Mouse (Mus musculus) kidney, postnatal 14 days (tissue): ENCODE results near the gene B3gnt3.
"Not testable (repeated sequence)": the region's sequence is repeated elsewhere in the genome, so short reads cannot be mapped to it uniquely, and the experiment has no call there.

Source experiments
- DNase-seq: peaks from one replicate; pipeline ENCODE4 v3.0.0; 2022; ENCODE audit warnings: mixed read lengths

The B3gnt3 gene

DNA sequence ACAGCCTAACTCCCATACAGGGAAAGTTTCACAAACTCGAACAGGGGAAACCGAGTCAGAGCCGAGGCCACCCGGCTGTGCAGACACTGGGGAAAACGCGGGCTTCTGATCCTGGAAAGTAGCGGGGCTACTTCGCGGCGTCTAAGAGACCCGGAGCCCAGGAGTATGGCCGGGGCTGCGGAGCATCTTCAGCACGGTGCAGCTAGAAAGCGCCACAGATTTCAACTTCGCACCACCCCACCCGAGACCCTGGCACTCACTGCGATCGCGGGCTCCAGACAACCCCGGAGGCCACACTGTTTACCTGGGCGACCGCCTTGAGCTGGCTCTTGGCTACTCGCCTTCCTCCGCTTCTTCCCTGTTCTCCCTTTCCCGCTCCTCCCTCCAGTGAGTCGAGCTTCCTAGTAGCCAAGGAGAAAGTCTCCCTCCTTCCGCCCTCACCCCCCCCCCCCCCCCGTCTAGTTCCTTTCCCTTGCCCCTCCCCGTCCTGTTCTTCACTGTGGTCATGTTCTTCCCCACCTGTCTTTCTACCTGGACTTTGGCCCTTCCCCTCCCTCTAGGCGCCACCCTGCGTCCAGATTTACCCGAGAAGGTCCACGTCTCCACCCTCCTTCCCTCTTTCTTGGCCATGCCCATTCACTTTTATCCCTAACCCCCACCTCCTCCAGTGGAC lies at the start of gene B3gnt3:
B3gnt3 (minus strand) TSS at position 376 of the 673 bp plus-strand sequence.
- DNase-seq, result no peak

DNA sequence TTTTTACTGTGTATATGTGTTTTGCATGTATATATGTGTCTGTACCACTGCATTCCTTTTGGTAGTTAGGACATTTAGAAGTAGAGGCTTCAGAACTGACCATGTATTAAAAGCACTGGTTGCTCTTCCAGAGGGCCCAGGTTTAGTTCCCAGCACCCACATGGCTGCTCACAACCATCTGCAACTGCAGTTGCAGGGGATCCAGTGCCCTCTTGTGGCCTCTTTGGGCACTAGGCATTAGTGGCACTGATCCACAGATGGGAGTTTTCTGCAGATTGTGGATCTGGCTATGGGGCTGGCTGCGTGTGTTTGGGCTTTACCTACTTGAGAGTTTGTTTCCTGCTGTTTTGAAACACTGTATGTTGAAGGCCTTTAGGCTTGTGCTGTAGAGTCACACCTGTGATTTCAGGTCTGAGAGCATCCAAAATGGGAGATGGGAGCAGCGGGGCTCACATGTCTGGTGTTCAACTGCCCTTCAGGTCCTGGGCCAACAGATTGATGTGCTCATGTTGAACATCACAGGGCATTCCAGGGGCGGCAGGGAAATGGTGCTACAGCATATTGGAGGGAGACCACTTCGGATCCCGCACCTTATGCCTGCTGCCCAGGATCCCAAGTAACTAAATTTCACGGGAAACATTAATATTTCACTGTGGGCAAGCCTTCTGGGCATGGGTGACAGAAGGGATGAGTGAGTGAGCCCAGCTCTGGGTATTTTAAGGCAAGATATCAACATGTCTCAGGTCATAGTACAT lies 47.9 kb upstream of the B3gnt3 start:
- not testable (repeated sequence) for DNase-seq

DNA sequence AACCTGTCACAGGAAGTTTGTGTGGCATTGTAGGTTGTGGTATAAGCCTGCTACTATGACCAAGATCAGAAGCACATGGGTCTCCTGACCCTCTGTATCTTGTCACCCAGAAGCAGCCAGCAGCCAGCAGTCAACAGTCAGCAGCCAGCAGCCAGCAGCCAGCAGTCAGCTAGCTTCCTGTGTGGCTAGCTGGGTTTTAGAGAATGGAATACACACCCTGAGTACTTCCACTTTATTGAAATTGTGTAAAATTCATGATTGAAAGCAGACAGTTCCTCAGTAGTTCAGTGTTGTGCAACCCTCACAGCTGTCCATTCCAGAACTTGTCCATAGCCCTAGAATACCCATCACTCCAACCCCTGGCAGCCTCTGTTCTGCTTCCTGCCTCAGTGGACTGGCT lies 45.5 kb upstream of the B3gnt3 start:
- not testable (repeated sequence) for DNase-seq

DNA sequence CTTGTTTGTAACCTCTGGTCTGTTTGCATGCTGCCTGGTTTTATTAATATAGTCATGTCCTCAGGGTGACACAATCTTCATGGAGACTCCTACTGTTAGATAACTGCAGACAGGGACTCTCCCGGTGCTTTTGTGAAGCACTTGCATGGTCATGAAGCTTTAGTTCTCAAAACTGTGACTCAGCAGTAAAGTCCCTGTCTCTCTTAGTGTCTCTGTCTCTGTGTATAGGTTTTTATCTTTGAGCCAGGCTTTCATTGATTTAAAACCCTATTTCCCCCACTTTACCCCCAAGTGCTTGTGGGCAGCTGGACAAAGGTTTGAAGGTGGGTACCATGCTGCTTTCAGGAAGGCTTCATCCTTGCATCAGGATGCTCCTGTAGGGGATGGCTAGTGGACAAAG lies 43.7 kb upstream of the B3gnt3 start:
- DNase-seq, result no peak

DNA sequence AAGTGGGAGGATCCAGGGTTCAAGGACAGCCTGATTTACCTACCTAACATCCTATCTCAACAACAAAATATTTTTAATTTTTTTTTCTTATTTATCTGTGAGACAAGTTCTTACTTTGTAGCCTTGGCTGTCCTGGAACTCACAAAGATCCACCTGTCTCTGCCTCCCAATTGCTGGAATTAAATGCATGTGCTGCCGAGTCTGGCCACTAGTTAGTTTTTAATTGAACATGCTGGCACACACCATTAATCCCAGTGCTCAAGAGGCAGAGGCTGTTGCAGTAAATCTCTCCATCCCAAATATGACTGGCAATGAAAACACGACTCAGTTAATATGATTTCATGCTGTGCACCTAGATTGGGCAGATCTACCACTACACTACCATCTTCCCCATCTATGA lies 41.2 kb upstream of the B3gnt3 start:
- DNase-seq, result no peak

DNA sequence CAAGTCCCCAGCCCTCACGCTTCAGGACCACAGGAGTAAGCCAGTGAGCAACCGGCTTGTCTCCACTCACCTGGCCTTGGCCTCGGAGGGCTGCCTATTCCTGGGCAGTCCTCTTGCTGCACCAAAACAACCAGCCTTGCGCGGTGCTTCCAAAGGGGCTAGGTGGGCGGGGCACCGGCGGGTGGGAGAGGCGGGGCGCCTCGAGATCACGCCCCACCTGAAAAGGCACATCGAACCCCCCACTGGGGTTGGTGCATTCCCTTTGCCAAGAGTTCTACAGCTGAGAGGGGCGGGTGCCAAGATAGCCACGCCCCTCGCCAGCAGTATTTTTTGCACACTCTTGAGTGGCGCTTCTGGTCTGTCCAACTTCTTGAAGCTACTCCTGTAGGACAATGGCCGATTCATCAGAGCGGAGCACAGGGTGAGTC lies 40.1 kb upstream of the B3gnt3 start:
- DNase-seq, result peak; percentile 37

DNA sequence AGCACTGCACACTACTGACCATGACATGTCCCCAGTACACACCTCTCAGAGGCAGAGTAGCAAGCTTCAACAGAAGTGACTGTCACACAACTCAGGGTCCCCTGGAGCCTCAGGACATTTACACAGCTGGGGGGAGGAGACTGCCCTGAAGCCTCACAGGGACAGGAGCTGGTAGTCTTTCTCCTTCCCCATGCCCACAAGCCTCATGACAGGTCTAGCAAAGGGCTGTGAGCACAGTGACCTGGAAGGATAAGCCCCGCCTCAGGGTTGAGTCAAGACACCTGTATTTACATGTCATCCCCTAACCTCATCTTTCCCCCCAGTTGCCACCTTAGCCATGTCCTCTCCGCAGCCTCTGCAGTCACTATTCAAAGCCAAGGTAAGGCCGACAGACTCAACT lies 39.6 kb upstream of the B3gnt3 start:
- DNase-seq, result no peak

DNA sequence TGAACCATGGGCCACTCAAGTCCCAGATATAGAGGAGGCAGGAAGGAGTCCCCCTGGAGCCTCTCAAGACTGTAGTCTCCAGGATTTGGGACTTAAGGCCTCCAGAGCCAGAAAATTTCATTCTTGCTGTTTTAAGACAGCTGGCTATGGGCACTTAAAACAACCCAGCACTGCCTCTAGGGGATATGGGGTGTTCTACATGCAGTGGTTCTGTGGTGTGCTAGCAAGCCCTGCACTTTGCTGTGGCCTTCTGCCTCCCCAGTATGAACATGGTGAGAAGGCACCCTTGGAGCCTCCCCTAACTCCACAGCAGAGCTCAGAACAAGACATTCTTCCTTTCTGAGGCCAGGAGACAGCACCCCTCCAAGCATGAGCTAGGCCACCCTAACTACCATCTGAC lies 36.7 kb upstream of the B3gnt3 start:
- DNase-seq, result not testable (repeated sequence)

DNA sequence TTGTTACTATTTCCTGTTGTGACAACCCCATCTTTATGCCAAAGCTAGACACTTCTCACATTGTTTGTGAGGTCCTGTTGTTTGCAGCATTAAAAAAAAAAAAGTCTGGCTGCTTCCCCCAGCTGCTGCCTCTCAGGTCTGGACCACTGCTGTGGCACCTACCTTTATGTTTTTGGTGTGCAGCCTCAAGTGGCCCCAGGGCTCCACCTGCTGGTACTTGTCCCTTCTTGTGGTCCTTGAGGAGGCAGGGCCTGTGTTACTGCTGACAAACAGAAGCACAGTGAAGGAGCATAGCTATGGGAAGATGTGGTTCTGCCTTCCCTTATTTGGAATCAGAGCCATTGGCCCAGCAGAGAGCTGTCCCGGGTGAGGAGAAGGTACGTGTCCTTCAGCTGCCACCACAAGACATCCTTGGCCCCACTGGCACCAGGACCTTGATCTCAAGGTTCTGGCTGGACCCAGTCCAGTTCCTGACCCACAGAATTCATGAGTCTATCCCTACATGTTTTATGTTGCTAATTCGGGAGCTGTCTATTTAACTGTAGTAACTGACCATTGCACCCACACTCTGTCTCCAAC lies 30.2 kb upstream of the B3gnt3 start:
- DNase-seq, result peak; percentile 66

DNA sequence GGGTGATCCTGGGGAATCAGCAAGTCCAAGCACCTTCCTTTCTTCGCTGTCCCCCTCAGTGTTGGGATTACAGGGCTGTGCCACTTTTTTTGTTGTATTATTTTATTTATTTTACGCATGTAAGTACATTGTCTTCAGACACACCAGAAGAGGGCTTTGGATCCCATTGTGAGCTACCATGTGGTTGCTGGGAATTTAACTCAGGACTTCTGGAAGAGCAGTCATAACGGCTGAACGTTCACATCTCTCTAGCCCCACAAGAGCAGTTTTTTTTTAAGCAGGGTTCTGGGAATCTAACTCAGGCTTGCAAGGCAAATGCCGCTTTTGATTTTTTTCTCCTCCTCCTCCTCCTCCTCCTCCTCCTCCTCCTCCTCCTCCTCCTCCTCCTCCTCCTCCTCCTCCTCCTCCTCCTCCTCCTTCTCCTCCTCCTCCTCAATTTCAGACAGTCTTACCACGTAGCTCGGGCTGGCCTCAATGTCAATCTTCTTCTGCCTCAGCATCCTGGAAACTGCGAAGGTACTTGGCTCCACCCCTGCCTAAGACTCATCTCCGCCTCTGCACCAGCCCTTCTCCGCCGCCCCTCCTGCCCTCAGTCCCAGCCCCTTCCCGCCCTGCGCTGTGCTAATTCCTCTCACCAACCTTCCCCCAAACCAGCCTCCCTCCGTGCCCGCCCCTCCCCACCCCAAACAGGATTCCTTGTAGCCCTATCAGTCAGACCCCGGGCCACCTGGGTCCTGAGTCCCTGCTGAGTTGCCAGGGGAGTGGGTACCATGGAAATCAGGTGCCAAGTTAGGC lies 27.4 kb upstream of the B3gnt3 start:
- DNase-seq, result no peak

DNA sequence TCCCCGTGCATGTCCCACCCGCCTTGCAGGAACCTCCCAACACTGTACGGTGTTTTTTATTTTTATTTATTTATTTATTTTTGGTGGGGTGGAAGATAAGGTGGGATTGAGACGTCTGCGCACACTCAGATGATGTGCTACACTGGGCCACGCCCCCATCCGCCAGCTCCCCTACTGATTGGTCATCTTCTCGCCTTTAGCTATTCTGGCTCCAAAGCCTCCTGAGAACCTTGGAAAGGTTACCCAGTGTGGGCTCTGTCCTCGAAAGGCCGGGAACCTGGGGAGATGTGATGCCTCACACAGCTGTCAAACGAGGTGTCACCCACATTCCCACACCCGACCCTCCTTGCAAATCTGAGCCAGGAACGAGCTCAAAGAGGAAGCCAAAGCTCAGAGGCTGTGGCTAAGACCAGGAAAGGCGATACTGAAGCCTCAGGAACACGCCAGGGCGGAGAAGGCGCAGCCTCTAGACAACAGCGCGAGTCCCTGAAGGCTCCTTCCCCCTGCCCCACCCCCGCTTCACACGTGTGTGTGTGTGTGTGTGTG lies 26.7 kb upstream of the B3gnt3 start:
- DNase-seq, result peak; percentile 30

DNA sequence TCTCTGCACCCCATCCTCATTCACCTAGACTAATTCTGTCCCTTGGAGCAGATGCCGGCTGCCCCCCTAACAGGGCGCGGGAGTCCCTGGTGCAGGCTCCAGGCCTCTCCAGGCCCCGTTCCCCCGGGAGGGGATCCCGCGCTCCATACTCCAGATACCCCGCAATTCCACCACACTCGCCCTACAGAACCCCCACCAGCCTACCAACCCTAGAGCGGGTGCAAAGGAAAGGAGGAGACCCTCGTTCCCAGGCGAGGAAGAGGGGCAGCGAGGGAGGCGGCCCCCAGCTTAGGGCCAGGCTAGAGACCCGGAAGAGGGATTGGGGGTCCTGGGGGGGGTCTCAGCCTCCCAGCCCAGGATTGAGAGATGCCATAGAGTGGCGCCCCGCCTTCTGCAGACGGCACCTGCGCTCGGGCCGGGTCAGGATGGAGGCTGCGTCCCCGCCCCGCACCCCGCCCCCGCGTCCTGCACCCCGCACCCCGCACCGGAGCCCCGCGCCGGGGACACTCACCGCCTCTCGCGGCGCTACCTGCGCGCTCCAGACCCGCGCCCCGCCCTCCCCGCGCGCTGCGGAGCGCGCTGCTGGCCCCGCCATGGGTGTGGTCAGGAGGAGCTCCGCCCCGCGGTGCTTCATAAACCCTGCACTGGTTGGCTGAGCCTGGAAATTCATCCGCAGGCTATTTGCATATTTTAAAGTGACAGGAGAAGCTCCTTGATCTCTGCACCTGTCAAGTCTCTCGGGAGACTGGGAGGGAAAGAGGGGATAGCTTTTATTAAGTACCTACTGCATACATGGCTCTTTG lies 23.7 kb upstream of the B3gnt3 start, which contains the start of gene Fcho1:
Fcho1 (minus strand) TSS at position 595 of the 803 bp plus-strand sequence.
- peak; percentile 86 for DNase-seq

DNA sequence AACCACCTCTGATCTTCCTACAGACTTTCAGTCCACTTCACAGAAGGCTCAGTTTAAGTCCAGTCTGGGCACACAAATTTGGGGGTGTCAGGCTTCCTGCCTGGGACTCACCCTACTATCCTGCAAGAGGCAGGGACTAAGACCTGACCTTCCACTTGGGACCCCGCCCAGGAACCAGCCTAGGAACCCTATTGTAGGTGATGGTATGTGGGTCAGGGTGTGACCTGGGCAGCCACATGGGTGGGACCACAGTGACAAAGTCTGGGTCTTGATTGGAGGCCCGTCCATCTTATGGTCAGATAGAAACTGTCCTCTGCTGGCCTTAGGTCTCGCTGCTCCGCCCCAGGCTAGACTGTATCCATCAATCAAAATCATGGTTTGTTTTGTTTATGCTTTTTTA lies 22.8 kb upstream of the B3gnt3 start:
- no peak for DNase-seq

DNA sequence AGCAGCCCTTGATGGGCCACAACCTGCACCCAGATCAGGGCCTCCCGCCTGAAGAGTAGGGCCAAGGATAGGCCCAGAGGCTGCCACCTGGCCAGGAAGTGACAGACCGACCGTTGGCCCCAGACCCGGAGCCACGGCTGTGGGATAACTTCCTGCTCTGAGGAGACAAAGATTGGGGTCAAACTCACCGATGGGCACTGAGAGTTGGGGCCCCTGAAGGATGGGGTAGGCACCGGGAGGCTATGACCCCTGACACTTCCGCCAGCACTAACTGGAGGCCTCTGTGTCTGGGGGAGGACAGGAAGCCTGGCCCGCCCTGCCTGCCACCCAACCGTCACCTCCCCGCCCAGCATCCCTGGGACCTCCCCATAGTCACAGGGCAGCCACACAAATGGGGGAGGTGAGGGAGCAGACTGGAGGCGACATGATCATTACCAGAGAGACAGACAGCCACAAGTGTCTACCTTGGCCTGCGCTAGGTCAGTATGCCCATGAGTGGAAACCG lies 21.5 kb upstream of the B3gnt3 start:
- no peak for DNase-seq

DNA sequence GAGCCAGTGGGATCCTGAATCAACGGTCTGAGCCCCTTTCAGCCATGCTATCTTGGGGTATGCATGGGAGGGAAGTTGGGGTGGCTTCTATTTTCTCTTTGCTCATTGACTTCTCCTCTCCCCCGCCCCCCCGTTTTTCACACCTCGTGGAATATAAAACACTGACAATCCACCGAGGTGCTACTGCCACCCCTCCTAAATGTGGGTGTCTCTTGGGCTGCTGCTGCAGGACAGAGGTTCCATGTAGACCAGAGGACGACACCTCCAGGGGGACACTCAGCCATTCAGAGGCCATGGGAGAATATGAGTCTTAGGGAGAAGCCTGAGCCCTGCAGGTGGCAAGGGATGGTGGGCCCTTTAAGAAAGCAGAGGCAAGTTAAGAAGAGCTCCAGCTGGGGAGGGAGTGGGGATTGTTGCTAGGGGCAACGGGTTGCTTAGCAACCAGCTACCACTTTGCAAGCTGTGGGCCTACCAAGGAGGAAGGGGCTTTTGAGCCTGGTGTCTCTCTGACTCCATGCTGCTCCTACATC lies 18.4 kb upstream of the B3gnt3 start:
- no peak for DNase-seq

DNA sequence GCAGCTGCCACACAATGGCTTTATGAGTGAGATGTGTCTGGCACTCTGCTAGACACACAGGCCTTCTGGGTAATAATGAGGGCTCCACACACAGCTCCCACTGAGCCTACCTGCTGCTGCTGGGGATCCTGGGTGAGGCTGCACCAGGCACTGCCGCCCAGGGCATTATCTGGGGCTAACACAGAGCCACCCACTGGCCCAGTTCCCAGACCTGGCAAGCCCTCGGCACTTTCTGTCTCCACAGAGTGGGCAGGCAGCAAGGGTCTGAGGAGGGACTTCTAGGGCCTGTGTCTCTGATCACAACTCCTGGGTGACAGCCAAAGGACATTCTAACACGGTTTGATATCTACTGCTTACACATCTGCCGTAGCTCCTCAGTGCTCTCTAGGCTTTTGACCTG lies 17.6 kb upstream of the B3gnt3 start:
- no peak for DNase-seq

DNA sequence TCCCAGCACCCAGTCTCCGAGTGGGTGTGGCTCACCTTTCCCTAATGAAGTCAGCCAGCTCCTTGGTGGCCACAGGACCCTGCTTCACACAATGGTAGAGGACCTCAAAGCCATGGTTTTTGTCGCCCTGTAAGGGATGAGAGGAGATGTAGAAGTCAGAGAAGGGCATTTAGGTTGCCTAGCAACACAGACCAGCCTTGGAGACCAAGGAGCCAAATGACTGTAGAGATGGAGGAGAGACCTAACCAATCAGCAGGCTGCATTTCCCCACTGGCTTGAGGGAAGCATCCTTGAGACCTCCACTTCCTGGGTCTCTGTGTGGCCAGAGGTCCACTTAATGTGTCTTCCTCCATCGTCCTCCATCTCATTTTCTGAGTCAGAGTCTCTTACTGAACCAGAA lies 16.7 kb upstream of the B3gnt3 start:
- DNase-seq, result no peak

DNA sequence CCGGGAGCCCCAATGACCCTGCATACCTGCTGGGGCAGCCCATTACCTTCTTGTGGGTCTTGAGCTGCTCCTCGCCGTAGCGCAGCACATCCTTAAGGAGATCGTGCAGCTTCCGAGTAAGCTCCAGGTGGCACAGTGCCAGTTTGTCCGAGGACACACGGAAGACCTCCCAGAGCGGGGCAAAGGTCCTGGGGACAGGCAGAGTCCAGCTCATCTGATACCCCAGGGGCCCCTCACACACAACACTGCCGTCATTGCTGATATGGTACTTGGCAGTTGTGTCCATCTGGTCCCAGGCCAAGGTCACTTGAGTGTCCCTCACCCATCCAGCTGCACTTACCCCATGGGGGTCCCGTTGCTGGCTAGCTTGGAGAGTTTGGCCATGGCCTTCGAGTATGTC lies 15.5 kb upstream of the B3gnt3 start:
- DNase-seq, result no peak

DNA sequence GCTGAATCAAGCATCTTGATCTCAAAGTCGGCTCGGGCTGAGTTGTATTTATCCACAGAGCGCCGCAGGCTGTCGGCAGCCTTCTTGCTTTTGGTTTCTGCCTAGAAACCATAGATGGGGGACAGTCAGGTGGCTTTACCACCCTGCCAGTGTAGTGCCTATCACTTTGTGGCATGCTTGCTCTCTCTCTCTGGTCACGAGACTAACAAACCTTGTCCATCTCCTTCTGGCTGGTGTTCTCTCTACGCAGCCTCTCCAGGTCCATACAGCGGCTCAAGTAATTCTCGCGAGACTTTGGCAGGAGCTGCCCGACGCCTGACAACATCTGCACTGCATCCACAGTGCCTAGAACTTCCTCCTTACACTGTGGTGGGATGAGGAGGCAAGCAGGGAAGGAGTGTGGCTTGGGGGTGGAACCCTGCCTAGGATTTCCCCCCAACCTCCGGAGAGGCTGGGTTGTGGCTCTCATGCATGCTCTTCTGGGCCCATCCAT lies 15.0 kb upstream of the B3gnt3 start:
- DNase-seq, result no peak

DNA sequence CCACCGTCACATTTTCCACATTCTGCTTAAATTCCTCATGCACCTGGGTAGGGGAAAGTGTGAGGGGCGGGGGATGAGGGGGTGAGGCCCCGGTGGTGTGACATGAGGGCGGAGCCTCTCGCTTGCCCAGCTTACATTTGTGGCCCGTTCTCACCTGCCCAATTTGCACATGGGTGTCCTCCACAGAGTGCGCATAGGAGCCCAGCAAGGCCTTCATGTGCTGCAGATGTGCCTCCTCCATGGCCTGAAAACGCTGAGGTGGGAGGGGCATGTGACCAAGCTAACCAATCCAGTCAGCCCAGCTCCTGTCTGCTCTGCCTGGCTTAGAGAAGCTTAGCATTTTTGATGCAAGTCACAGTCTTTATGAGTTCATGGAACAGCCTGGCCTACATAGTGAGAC lies 13.9 kb upstream of the B3gnt3 start:
- DNase-seq, result no peak

DNA sequence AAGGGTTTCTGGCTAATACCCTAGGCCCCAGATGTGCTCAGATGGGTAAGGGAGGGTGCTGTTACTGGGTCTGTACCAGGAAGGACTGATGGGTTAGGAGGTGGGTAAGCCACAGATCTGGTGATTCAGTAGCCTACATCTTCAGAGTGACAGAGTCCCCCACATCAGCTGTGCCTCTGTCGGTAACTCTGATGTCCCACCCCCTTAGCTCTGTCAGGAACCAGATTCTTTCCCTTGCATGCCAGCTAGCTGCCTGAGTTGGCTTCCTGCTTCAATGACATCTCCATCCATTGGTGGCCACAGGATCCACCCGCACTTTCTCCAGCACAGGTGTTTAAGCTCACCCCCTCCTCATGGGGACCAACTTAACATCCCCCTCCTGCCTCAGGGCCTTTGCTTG lies 10.0 kb upstream of the B3gnt3 start:
- DNase-seq, result no peak
